ENCODE assay signal across 26 mouse cellular contexts in genomic region chr17:70088220-70088619, GRCm38 (mm10).
"Had no signal": no experiment of that assay in that cellular context is flagged by ENCODE, and none has a peak within 500 bp of the region (broad histone marks: within the 10 kb centered on the region; RNA-seq: fewer than 3 reads in every experiment).

No protein-coding gene starts in this region.

- H3K27me3 ChIP-seq: heart, embryonic 13.5 days; heart, embryonic 15.5 days; hindbrain, embryonic 13.5 days; hindbrain, embryonic 15.5 days; kidney, embryonic 15.5 days; limb, embryonic 13.5 days; limb, embryonic 15.5 days; liver, embryonic 12.5 days had no signal

- ATAC-seq: hindbrain, postnatal 0 days; intestine, embryonic 16.5 days; liver, embryonic 12.5 days had no signal

- H3K36me3 ChIP-seq: heart, embryonic 13.5 days; heart, embryonic 15.5 days; hindbrain, embryonic 13.5 days; hindbrain, embryonic 15.5 days; kidney, embryonic 15.5 days; limb, embryonic 13.5 days; limb, embryonic 15.5 days; liver, embryonic 12.5 days had no signal

- H3K4me1 ChIP-seq: heart, embryonic 13.5 days; heart, embryonic 15.5 days; hindbrain, embryonic 13.5 days; hindbrain, embryonic 15.5 days; kidney, embryonic 15.5 days; limb, embryonic 13.5 days; limb, embryonic 15.5 days; liver, embryonic 12.5 days had no signal

- H3K9me3 ChIP-seq: heart, embryonic 13.5 days; heart, embryonic 15.5 days; hindbrain, embryonic 13.5 days; hindbrain, embryonic 15.5 days; kidney, embryonic 15.5 days; limb, embryonic 13.5 days; limb, embryonic 15.5 days; liver, embryonic 12.5 days had no signal

- H3K4me3 ChIP-seq: heart, adult 2 months; heart, embryonic 13.5 days; heart, embryonic 15.5 days; hindbrain, embryonic 13.5 days; hindbrain, embryonic 15.5 days; kidney, embryonic 15.5 days; layer of hippocampus, adult 2 months; left cerebral cortex, adult 2 months; limb, embryonic 13.5 days; limb, embryonic 15.5 days; liver, embryonic 12.5 days had no signal

- H3K4me2 ChIP-seq: heart, embryonic 11.5 days; heart, embryonic 13.5 days; heart, embryonic 15.5 days; hindbrain, embryonic 13.5 days; hindbrain, embryonic 15.5 days; kidney, embryonic 15.5 days; limb, embryonic 13.5 days; limb, embryonic 15.5 days; liver, embryonic 12.5 days had no signal

- H3K9ac ChIP-seq: heart, embryonic 13.5 days; heart, embryonic 15.5 days; hindbrain, embryonic 13.5 days; hindbrain, embryonic 15.5 days; kidney, embryonic 15.5 days; limb, embryonic 13.5 days; limb, embryonic 15.5 days; liver, embryonic 12.5 days had no signal

- DNase-seq: gastrocnemius, postnatal 14 days; gastrocnemius, postnatal 36 days; heart, adult 11 months; heart, adult 2 months; heart, postnatal 14 days; heart, postnatal 36 days; kidney, adult 11 months; kidney, adult 2 months; kidney, adult 9 months; kidney, postnatal 14 days; kidney, postnatal 36 days; layer of hippocampus, postnatal 36 days had no signal

- H3K27ac ChIP-seq: heart, adult 2 months; heart, embryonic 13.5 days; heart, embryonic 15.5 days; hindbrain, embryonic 13.5 days; hindbrain, embryonic 15.5 days; hindbrain, postnatal 0 days; kidney, embryonic 15.5 days; kidney, postnatal 0 days; layer of hippocampus, adult 2 months; left cerebral cortex, adult 2 months; limb, embryonic 13.5 days; limb, embryonic 15.5 days; liver, embryonic 12.5 days had no signal
